9 mouse cellular contexts compared by ENCODE assay signal in genomic region chr11:109210772-109211171, GRCm38 (mm10).
DNase-seq lines count a peak whose midpoint lies in the region; ATAC-seq lines count a peak whose summit lies in the region.
"Had no signal": no experiment of that assay in that cellular context is flagged by ENCODE, and none has a peak within 500 bp of the region (broad histone marks: within the 10 kb centered on the region; RNA-seq: fewer than 3 reads in every experiment).

No protein-coding gene starts in this region.

- no peaks in the 10 kb centered on the region for H3K9me3 ChIP-seq in forebrain, embryonic 16.5 days (ENCODE audit: control insufficient read depth, low read length)
- no peaks in the 10 kb centered on the region for H3K9me3 ChIP-seq in midbrain, embryonic 11.5 days (ENCODE audit: control insufficient read depth, low read length)
- H3K9me3 ChIP-seq: limb, embryonic 12.5 days had no signal

- ATAC-seq in forebrain, embryonic 16.5 days: no peak
- ATAC-seq in midbrain, embryonic 11.5 days (ENCODE audit: low FRiP score): no peak
- ATAC-seq in megakaryocyte, adult 5-6 weeks (ENCODE audit: poor library complexity, severe bottlenecking): no peak

- no peak overlapping the region for H3K27ac ChIP-seq in forebrain, embryonic 16.5 days (ENCODE audit: low read length)
- no peak overlapping the region for H3K27ac ChIP-seq in midbrain, embryonic 11.5 days (ENCODE audit: low read depth, low read length)
- H3K27ac ChIP-seq: kidney, postnatal 0 days; limb, embryonic 12.5 days had no signal

- peak overlapping the region; percentile 3; the same call in 1 of the 2 replicates for H3K4me2 ChIP-seq in forebrain, embryonic 16.5 days (ENCODE audit: low read length)
- H3K4me2 ChIP-seq in midbrain, embryonic 11.5 days: no peak overlapping the region
- H3K4me2 ChIP-seq: limb, embryonic 12.5 days had no signal

- H3K36me3 ChIP-seq in forebrain, embryonic 16.5 days (ENCODE audit: control insufficient read depth, insufficient read depth): no peaks in the 10 kb centered on the region
- H3K36me3 ChIP-seq in midbrain, embryonic 11.5 days (ENCODE audit: control insufficient read depth, insufficient read depth, low read length): no peaks in the 10 kb centered on the region
- H3K36me3 ChIP-seq: limb, embryonic 12.5 days had no signal

- H3K4me3 ChIP-seq in forebrain, embryonic 16.5 days (replicated peaks; ENCODE audit: low read length): no peak overlapping the region
- no peak overlapping the region for H3K4me3 ChIP-seq in midbrain, embryonic 11.5 days (ENCODE audit: low read depth, low read length)
- H3K4me3 ChIP-seq: limb, embryonic 12.5 days had no signal

- no peaks in the 10 kb centered on the region for H3K27me3 ChIP-seq in forebrain, embryonic 16.5 days (replicated peaks; ENCODE audit: control insufficient read depth, insufficient read depth, low read length)
- H3K27me3 ChIP-seq in midbrain, embryonic 11.5 days (ENCODE audit: control insufficient read depth, insufficient read depth, low read length): no peaks in the 10 kb centered on the region
- H3K27me3 ChIP-seq: limb, embryonic 12.5 days had no signal

- H3K4me1 ChIP-seq in forebrain, embryonic 16.5 days (replicated peaks; ENCODE audit: control insufficient read depth, insufficient read depth, low read length): peaks cover 7% of the 10 kb centered on the region
- H3K4me1 ChIP-seq in midbrain, embryonic 11.5 days (ENCODE audit: control insufficient read depth, insufficient read depth, low read length): peaks cover 16% of the 10 kb centered on the region
- H3K4me1 ChIP-seq: limb, embryonic 12.5 days had no signal

- no peak overlapping the region for H3K9ac ChIP-seq in forebrain, embryonic 16.5 days (replicated peaks; ENCODE audit: low read depth, low read length)
- H3K9ac ChIP-seq in midbrain, embryonic 11.5 days (ENCODE audit: low read length): no peak overlapping the region
- H3K9ac ChIP-seq: limb, embryonic 12.5 days had no signal

- DNase-seq in Muller cell, postnatal 12 days (ENCODE audit: inconsistent ontology term): peak; percentile 80
- peak; percentile 44 for DNase-seq in adrenal gland, postnatal 10 days
- peak; percentile 87 for DNase-seq in midbrain, embryonic 11.5 days (ENCODE audit: low spot score, missing footprints)
- DNase-seq in spleen, adult 18-20 months: no peak
- DNase-seq in frontal cortex, postnatal 14 days (ENCODE audit: low spot score in 2 of 2): no peak

- 9% methylated on average over 11 of the region's 11 CpGs for WGBS in forebrain, embryonic 16.5 days
- 48% methylated on average over 11 of the region's 11 CpGs for WGBS in midbrain, embryonic 11.5 days

Comparison
In these comparisons a context has a peak if more than half of its experiments do, and no peak if none do; other contexts are left out.
1. DNase-seq: peak in Muller cell, postnatal 12 days (single experiment), adrenal gland, postnatal 10 days (single experiment) and midbrain, embryonic 11.5 days (single experiment); none in spleen, adult 18-20 months (0 of 2) and frontal cortex, postnatal 14 days (0 of 2).